Mouse (Mus musculus) kidney, embryonic 14.5 days (tissue): ENCODE measurements around the gene 4930432M17Rik. TPM values are rescaled to one million over a fixed set of nuclear protein-coding genes. Genes with fewer than 3 reads are reported as not detected.
A peak's percentile ranks its signal among the peaks of the same experiment; 100 is the strongest.

Experiments used
- ATAC-seq: fragments of 200-750 bp; cut with Nextera tagmentation; 2 replicates; pipeline ENCODE4 v1.8.0; 2017; ENCODE audit warnings: moderate number of reproducible peaks, mild to moderate bottlenecking, moderate TSS enrichment, moderate library complexity; ENCODE audit not compliant: low FRiP score, low TSS enrichment
- H3K27ac ChIP-seq: fragments of 300-500 bp; sonication (generic); 2 replicates; pipeline ENCODE4 v1.5.1; 2014; ENCODE audit warnings: low read depth, mild to moderate bottlenecking, low read length, moderate library complexity, mixed read lengths
- H3K27me3 ChIP-seq: fragments of 300-500 bp; sonication (generic); 2 replicates; pipeline ENCODE4 v1.6.1; 2014; ENCODE audit warnings: mild to moderate bottlenecking, low read length; ENCODE audit not compliant: control insufficient read depth, insufficient read depth
- H3K36me3 ChIP-seq: fragments of 300-500 bp; sonication (generic); 2 replicates; pipeline ENCODE4 v1.6.1; 2014; ENCODE audit warnings: low read length, mixed read lengths; ENCODE audit not compliant: control insufficient read depth, insufficient read depth
- H3K4me1 ChIP-seq: fragments of 300-500 bp; sonication (generic); 2 replicates; pipeline ENCODE4 v1.6.1; 2014; ENCODE audit warnings: low read length, mixed read lengths; ENCODE audit not compliant: control insufficient read depth, insufficient read depth
- H3K4me2 ChIP-seq: fragments of 300-500 bp; sonication (generic); replicated peaks from 2 replicates; pipeline ENCODE4 v1.6.1; 2014; ENCODE audit warnings: low read depth, mild to moderate bottlenecking, low read length
- H3K4me3 ChIP-seq: fragments of 300-500 bp; sonication (generic); 2 replicates; pipeline ENCODE4 v1.5.1; 2014; ENCODE audit warnings: mild to moderate bottlenecking, low read length
- H3K9ac ChIP-seq: fragments of 300-500 bp; sonication (generic); 2 replicates; pipeline ENCODE4 v1.6.1; 2014; ENCODE audit warnings: low read depth, mild to moderate bottlenecking, low read length, moderate library complexity
- H3K9me3 ChIP-seq: fragments of 300-500 bp; sonication (generic); 2 replicates; pipeline ENCODE4 v1.6.1; 2016; ENCODE audit warnings: low read length; ENCODE audit not compliant: control insufficient read depth
- WGBS: fragments of 180-500 bp; shearing (Covaris S2); extraction: QIAGEN DNeasy Blood & Tissue Kit; methylation state at CpG from one replicate; pipeline ENCODE4 v1.1.7; 2014; 5-methylcytosine and 5-hydroxymethylcytosine counted together
- polyA plus RNA-seq: library from polyadenylated mRNA; unstranded; fragments of >200 nt; fragmentation: Nextera tagmentation; extraction: Ambion mirVana; gene quantifications from 2 replicates; pipeline ENCODE4 v1.2.1, GENCODE M21; 2014

4930432M17Rik gene
- polyA plus RNA-seq, 1 experiment from 2014 or later = not detected

GRCm38 (mm10) chr3:121637792-121638191 is 32.8 kb upstream of the 4930432M17Rik start:
- Histone ChIP-seq H3K27ac (peak overlapping the region; percentile 48; the same call in 1 of the 2 replicates), H3K4me1 (no peaks in the 10 kb centered on the region), H3K4me2 (no peak overlapping the region), H3K9me3 (no peaks in the 10 kb centered on the region), H3K27me3 (no peaks in the 10 kb centered on the region), H3K36me3 (no peaks in the 10 kb centered on the region), H3K4me3 (no peak overlapping the region), H3K9ac (no peak overlapping the region)
- ATAC-seq = no peak
- WGBS = 62% methylated on average over 5 of the region's 5 CpGs

- Histone ChIP-seq H3K27me3 (no peaks in the 10 kb centered on the region), H3K9me3 (no peaks in the 10 kb centered on the region), H3K9ac (no peak overlapping the region), H3K36me3 (no peaks in the 10 kb centered on the region), H3K4me2 (no peak overlapping the region), H3K27ac (peak overlapping the region; percentile 81; the same call in 1 of the 2 replicates), H3K4me3 (no peak overlapping the region), H3K4me1 (no peaks in the 10 kb centered on the region)
- ATAC-seq = peak; percentile 41
- WGBS = 67% methylated on average over 3 of the region's 3 CpGs
These were observed 32.3 kb upstream of the 4930432M17Rik start for GRCm38 (mm10) chr3:121638241-121638640.

- H3K27ac ChIP-seq = no peak overlapping the region
- 23% methylated on average over 2 of the region's 2 CpGs for WGBS
These were observed 30.0 kb upstream of the 4930432M17Rik start for GRCm38 (mm10) chr3:121640611-121641010.

GRCm38 (mm10) chr3:121643236-121643635 is 27.3 kb upstream of the 4930432M17Rik start:
- Histone ChIP-seq H3K27ac (no peak overlapping the region), H3K27me3 (no peaks in the 10 kb centered on the region), H3K4me2 (no peak overlapping the region), H3K9me3 (no peaks in the 10 kb centered on the region), H3K36me3 (no peaks in the 10 kb centered on the region), H3K9ac (no peak overlapping the region), H3K4me1 (peaks cover 19% of the 10 kb centered on the region), H3K4me3 (no peak overlapping the region)
- no peak for ATAC-seq
- 76% methylated on average over 8 of the region's 8 CpGs for WGBS

More at GRCm38 (mm10) chr3:121640611-121641010, 30.0 kb upstream of the 4930432M17Rik start:
- H3K4me1 ChIP-seq = 0 out of 2 replicates have a peak, but pooled peaks cover 2% of the 10 kb centered on the region
- no peak for ATAC-seq
- H3K4me3 ChIP-seq = no peak overlapping the region
- no peak overlapping the region for H3K9ac ChIP-seq
- H3K4me2 ChIP-seq = no peak overlapping the region
- no peaks in the 10 kb centered on the region for H3K27me3 ChIP-seq
- no peaks in the 10 kb centered on the region for H3K36me3 ChIP-seq
- no peaks in the 10 kb centered on the region for H3K9me3 ChIP-seq

- H3K9ac ChIP-seq = no peak overlapping the region
- peak overlapping the region; percentile 75; the same call in 1 of the 2 replicates for H3K27ac ChIP-seq
- no peak; the same call in 1 of the 2 replicates for ATAC-seq
- H3K9me3 ChIP-seq = no peaks in the 10 kb centered on the region
- H3K4me2 ChIP-seq = no peak overlapping the region
- H3K27me3 ChIP-seq = no peaks in the 10 kb centered on the region
- WGBS = 74% methylated on average over 7 of the region's 7 CpGs
- H3K36me3 ChIP-seq = no peaks in the 10 kb centered on the region
- peaks cover 23% of the 10 kb centered on the region for H3K4me1 ChIP-seq
- H3K4me3 ChIP-seq = no peak overlapping the region
These were observed 25.1 kb upstream of the 4930432M17Rik start for GRCm38 (mm10) chr3:121645447-121645846.

- Histone ChIP-seq H3K36me3 (no peaks in the 10 kb centered on the region), H3K27me3 (no peaks in the 10 kb centered on the region), H3K9ac (no peak overlapping the region), H3K27ac (peak overlapping the region; percentile 75), H3K4me2 (no peak overlapping the region), H3K4me1 (peaks cover 26% of the 10 kb centered on the region), H3K4me3 (no peak overlapping the region), H3K9me3 (no peaks in the 10 kb centered on the region)
- peak; percentile 75 for ATAC-seq
- 23% methylated on average over 9 of the region's 9 CpGs for WGBS
These were observed 24.1 kb upstream of the 4930432M17Rik start for GRCm38 (mm10) chr3:121646364-121647048.

GRCm38 (mm10) chr3:121648238-121648778 is 22.3 kb upstream of the 4930432M17Rik start:
- Histone ChIP-seq H3K4me1 (peaks cover 26% of the 10 kb centered on the region), H3K4me3 (no peak overlapping the region), H3K27ac (no peak overlapping the region), H3K27me3 (no peaks in the 10 kb centered on the region), H3K9ac (no peak overlapping the region), H3K4me2 (no peak overlapping the region), H3K36me3 (no peaks in the 10 kb centered on the region), H3K9me3 (no peaks in the 10 kb centered on the region)
- ATAC-seq = no peak
- 94% methylated on average over 8 of the region's 8 CpGs for WGBS

GRCm38 (mm10) chr3:121650052-121650671 is 20.4 kb upstream of the 4930432M17Rik start:
- Histone ChIP-seq H3K4me3 (no peak overlapping the region), H3K9ac (no peak overlapping the region), H3K4me2 (no peak overlapping the region), H3K4me1 (peaks cover 26% of the 10 kb centered on the region), H3K27me3 (no peaks in the 10 kb centered on the region), H3K27ac (no peak overlapping the region), H3K36me3 (no peaks in the 10 kb centered on the region), H3K9me3 (no peaks in the 10 kb centered on the region)
- WGBS = 34% methylated on average over 10 of the region's 10 CpGs
- ATAC-seq = peak; percentile 56

GRCm38 (mm10) chr3:121651710-121652109 is 18.9 kb upstream of the 4930432M17Rik start:
- no peaks in the 10 kb centered on the region for H3K9me3 ChIP-seq
- H3K9ac ChIP-seq = no peak overlapping the region
- no peaks in the 10 kb centered on the region for H3K36me3 ChIP-seq
- 67% methylated on average over 3 of the region's 3 CpGs for WGBS
- H3K4me1 ChIP-seq = peaks cover 14% of the 10 kb centered on the region
- no peak overlapping the region for H3K4me3 ChIP-seq
- H3K4me2 ChIP-seq = no peak overlapping the region
- no peak for ATAC-seq
- no peaks in the 10 kb centered on the region for H3K27me3 ChIP-seq
- no peak overlapping the region for H3K27ac ChIP-seq
